Mouse (Mus musculus): Measurements from ENCODE around the gene Gpr27. TPM values are rescaled to one million over a fixed set of nuclear protein-coding genes. Genes with fewer than 3 reads are reported as not detected.

Gene Gpr27
- polyA plus RNA-seq, 1 experiment from 2014 or later, result 0.55 TPM

GRCm38 (mm10) chr6:99655488-99655887, 37.0 kb upstream of the Gpr27 start:
- no peaks in the 10 kb centered on the region; the same call in 1 of the 2 replicates for H3K4me1 ChIP-seq (replicated peaks; ENCODE audit: control insufficient read depth, insufficient read depth, low read length)
- ATAC-seq (replicated peaks; ENCODE audit: low FRiP score), result no peak
- no peaks in the 10 kb centered on the region for H3K27me3 ChIP-seq (replicated peaks; ENCODE audit: control insufficient read depth, insufficient read depth, low read length)
- WGBS, result 29% methylated on average over 7 of the region's 7 CpGs
- H3K4me2 ChIP-seq, result peak overlapping the region; percentile 1; the same call in 1 of the 2 replicates
- no peaks in the 10 kb centered on the region for H3K36me3 ChIP-seq (ENCODE audit: control insufficient read depth, insufficient read depth, low read length)
- H3K4me3 ChIP-seq (ENCODE audit: low read depth, low read length), result no peak overlapping the region
- H3K9ac ChIP-seq (ENCODE audit: low read depth, low read length), result no peak overlapping the region
- no peak overlapping the region for H3K27ac ChIP-seq (ENCODE audit: low read depth, low read length)
- H3K9me3 ChIP-seq (ENCODE audit: control insufficient read depth, low read length), result no peaks in the 10 kb centered on the region
- no peak for DNase-seq (ENCODE audit: low spot score)

DNA sequence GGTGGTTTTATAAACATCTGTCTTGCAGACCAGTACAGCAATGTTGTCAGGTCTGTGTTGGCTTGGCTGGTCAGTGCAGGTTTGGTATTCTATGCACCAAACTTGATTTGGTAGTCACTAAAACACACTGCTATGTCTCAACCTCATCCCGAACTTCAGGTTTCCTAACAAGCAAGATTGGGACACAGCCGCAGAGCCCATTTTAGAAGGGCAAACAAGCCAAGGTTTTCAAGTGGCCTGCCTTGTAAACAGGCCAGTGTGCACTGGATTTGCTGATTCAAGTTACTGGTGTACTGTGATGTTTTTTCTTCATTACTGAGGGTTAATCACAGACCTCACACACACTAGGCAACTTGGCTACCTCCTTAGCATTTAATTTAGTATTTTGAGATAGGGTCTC, 36.4 kb upstream of the Gpr27 start:
- H3K27ac ChIP-seq (ENCODE audit: low read depth, low read length), result no peak overlapping the region
- H3K9me3 ChIP-seq (ENCODE audit: control insufficient read depth, low read length), result no peaks in the 10 kb centered on the region
- DNase-seq (ENCODE audit: low spot score) (no peak), ATAC-seq (replicated peaks; ENCODE audit: low FRiP score) (no peak)
- no peak overlapping the region for H3K4me3 ChIP-seq (ENCODE audit: low read depth, low read length)
- no peak overlapping the region for H3K9ac ChIP-seq (ENCODE audit: low read depth, low read length)
- H3K4me1 ChIP-seq (replicated peaks; ENCODE audit: control insufficient read depth, insufficient read depth, low read length), result no peaks in the 10 kb centered on the region; the same call in 1 of the 2 replicates
- no peaks in the 10 kb centered on the region for H3K27me3 ChIP-seq (replicated peaks; ENCODE audit: control insufficient read depth, insufficient read depth, low read length)
- H3K4me2 ChIP-seq, result peak overlapping the region; percentile 1; the same call in 1 of the 2 replicates
- 87% methylated on average over 2 of the region's 2 CpGs for WGBS
- no peaks in the 10 kb centered on the region for H3K36me3 ChIP-seq (ENCODE audit: control insufficient read depth, insufficient read depth, low read length)

DNA sequence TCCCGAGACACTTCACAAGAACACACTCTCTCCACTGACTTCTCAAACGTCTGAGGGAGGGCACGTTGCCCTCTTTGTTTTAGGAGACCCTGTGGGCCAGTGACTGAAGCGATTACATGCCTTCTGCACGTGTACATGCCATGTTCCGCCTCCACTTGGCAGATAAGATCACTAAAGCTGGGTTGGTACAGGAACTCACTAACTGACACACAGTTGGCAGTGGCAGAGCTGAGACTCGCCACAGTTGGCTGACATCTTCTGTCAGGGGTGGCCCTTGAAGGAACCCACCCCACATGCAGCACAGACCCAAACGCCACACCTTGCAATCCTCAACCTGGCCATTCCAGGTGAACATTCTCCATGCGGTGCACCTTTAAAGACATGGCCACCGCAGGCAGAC, 33.9 kb upstream of the Gpr27 start:
- Histone ChIP-seq H3K27ac (ENCODE audit: low read depth, low read length) (no peak overlapping the region), H3K4me2 (no peak overlapping the region), H3K27me3 (replicated peaks; ENCODE audit: control insufficient read depth, insufficient read depth, low read length) (no peaks in the 10 kb centered on the region), H3K9ac (ENCODE audit: low read depth, low read length) (no peak overlapping the region), H3K9me3 (ENCODE audit: control insufficient read depth, low read length) (no peaks in the 10 kb centered on the region), H3K4me3 (ENCODE audit: low read depth, low read length) (no peak overlapping the region), H3K36me3 (ENCODE audit: control insufficient read depth, insufficient read depth, low read length) (no peaks in the 10 kb centered on the region), H3K4me1 (replicated peaks; ENCODE audit: control insufficient read depth, insufficient read depth, low read length) (no peaks in the 10 kb centered on the region; the same call in 1 of the 2 replicates)
- no peak for DNase-seq (ENCODE audit: low spot score)
- ATAC-seq (replicated peaks; ENCODE audit: low FRiP score), result no peak
- 75% methylated on average over 10 of the region's 10 CpGs for WGBS

DNA sequence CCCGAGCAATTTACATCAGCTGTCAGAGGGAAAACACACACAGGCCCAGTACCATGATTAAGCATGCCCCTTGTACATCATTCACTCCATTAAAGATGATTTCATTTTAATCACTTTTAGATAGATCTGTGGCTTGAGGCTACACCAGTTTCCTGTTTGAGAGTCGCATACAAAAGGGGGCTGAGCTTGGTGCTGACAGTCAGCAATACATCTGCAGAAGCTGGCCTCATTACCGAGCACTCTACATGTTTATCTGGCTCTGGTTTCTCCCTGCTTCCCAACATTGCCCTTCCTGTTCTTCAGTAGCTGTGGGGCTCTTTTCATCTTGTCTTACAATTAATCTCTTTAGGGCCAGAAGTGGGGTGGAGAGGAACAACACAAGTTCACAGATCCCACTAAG, 32.0 kb upstream of the Gpr27 start:
- WGBS, result 34% methylated on average over 3 of the region's 3 CpGs
- ATAC-seq (replicated peaks; ENCODE audit: low FRiP score), result no peak
- no peak overlapping the region for H3K27ac ChIP-seq (ENCODE audit: low read depth, low read length)

DNA sequence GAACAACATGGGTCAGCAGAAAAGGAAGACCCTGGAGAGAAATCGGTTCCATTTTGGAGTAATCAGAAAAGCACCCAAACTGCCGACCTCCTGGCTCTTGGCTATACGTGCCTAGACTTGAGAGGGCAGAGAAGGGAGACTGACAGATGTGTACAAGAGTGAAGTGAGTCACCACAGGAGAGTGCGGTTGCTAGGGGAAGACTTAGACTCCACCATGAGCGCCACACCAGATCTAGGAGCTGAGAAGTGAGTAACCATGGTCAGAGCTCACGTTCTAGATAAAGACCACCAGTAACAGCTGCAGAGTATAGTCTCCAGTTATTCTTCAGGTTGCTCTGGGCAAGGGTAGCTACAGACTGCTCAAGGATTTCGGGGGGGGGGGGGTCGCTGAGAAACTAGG, 29.2 kb upstream of the Gpr27 start:
- Histone ChIP-seq H3K9ac (ENCODE audit: low read depth, low read length) (no peak overlapping the region), H3K4me2 (no peak overlapping the region), H3K36me3 (ENCODE audit: control insufficient read depth, insufficient read depth, low read length) (no peaks in the 10 kb centered on the region), H3K27me3 (replicated peaks; ENCODE audit: control insufficient read depth, insufficient read depth, low read length) (peaks cover 27% of the 10 kb centered on the region), H3K4me3 (ENCODE audit: low read depth, low read length) (no peak overlapping the region), H3K27ac (ENCODE audit: low read depth, low read length) (no peak overlapping the region), H3K4me1 (replicated peaks; ENCODE audit: control insufficient read depth, insufficient read depth, low read length) (peaks cover 3% of the 10 kb centered on the region; the same call in 1 of the 2 replicates), H3K9me3 (ENCODE audit: control insufficient read depth, low read length) (no peaks in the 10 kb centered on the region)
- no peak for DNase-seq (ENCODE audit: low spot score)
- WGBS, result 69% methylated on average over 8 of the region's 8 CpGs
- ATAC-seq (replicated peaks; ENCODE audit: low FRiP score), result no peak

More for the DNA sequence above, 32.0 kb upstream of the Gpr27 start:
- Histone ChIP-seq H3K4me2 (no peak overlapping the region), H3K36me3 (ENCODE audit: control insufficient read depth, insufficient read depth, low read length) (no peaks in the 10 kb centered on the region), H3K4me3 (ENCODE audit: low read depth, low read length) (no peak overlapping the region), H3K4me1 (replicated peaks; ENCODE audit: control insufficient read depth, insufficient read depth, low read length) (no peaks in the 10 kb centered on the region; the same call in 1 of the 2 replicates), H3K9ac (ENCODE audit: low read depth, low read length) (no peak overlapping the region), H3K27me3 (replicated peaks; ENCODE audit: control insufficient read depth, insufficient read depth, low read length) (peaks cover 9% of the 10 kb centered on the region; the same call in 1 of the 2 replicates), H3K9me3 (ENCODE audit: control insufficient read depth, low read length) (no peaks in the 10 kb centered on the region)
- no peak for DNase-seq (ENCODE audit: low spot score)

DNA sequence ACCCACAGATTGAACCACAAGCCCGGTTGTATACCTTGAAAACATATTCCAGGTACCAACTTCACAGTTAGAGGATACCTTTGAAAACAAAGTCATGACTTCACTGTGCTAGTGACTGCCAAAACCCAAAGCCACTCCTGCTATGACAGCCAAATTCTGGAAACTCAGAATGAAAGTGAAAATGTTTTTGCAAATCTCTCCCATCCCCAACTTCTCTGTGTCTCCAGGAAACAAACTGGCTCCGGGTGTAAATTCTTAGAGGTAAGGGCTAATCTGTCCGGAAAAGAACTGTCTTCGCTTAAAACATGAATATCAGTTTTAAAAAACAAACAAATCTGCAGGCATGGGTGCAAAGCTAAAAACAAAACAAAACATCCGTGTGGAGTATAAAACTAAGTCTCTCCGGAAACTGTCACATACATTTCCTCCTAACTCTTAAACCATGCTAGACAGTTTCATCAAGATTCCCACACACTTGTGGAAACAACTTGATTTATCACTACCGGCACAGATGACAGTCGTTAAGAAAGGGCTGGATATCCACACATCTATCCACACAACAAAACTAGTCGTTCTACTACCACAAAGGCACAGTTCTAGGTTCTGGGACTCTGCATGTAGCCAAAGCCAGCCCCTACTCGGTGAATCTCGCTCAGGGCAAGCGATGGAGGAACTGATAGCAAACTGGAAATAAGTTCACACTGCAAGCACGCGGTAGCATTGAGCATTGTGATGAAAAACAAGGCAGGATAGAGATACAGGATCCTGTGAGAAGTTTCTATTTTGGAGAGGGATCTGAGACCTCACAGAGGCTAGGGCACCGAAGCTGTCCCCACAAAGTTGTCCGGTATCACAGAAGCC, 26.8 kb upstream of the Gpr27 start:
- Histone ChIP-seq H3K36me3 (ENCODE audit: control insufficient read depth, insufficient read depth, low read length) (no peaks in the 10 kb centered on the region), H3K4me1 (replicated peaks; ENCODE audit: control insufficient read depth, insufficient read depth, low read length) (peaks cover 3% of the 10 kb centered on the region; the same call in 1 of the 2 replicates), H3K27ac (ENCODE audit: low read depth, low read length) (no peak overlapping the region), H3K27me3 (replicated peaks; ENCODE audit: control insufficient read depth, insufficient read depth, low read length) (peaks cover 27% of the 10 kb centered on the region), H3K9me3 (ENCODE audit: control insufficient read depth, low read length) (no peaks in the 10 kb centered on the region), H3K4me2 (peak overlapping the region; percentile 91), H3K4me3 (ENCODE audit: low read depth, low read length) (peak overlapping the region; percentile 67), H3K9ac (ENCODE audit: low read depth, low read length) (peak overlapping the region; percentile 66)
- no peak for ATAC-seq (replicated peaks; ENCODE audit: low FRiP score)
- no peak for DNase-seq (ENCODE audit: low spot score)
- WGBS, result 24% methylated on average over 16 of the region's 16 CpGs

- WGBS, result under 1% methylated on average over 64 of the region's 75 CpGs
Measured at GRCm38 (mm10) chr6:99666318-99667171, 25.9 kb upstream of the Gpr27 start, which contains the start of the genes Eif4e3 and Gm20696. Eif4e3 (minus strand) TSS chr6:99666771. Gm20696 (minus strand) TSS chr6:99666797.

GRCm38 (mm10) chr6:99667290-99667689, 25.2 kb upstream of the Gpr27 start:
- Histone ChIP-seq H3K36me3 (ENCODE audit: control insufficient read depth, insufficient read depth, low read length) (no peaks in the 10 kb centered on the region), H3K4me1 (replicated peaks; ENCODE audit: control insufficient read depth, insufficient read depth, low read length) (peaks cover 3% of the 10 kb centered on the region; the same call in 1 of the 2 replicates), H3K9ac (ENCODE audit: low read depth, low read length) (no peak overlapping the region), H3K4me2 (peak overlapping the region; percentile 91), H3K4me3 (ENCODE audit: low read depth, low read length) (no peak overlapping the region; the same call in 1 of the 2 replicates), H3K27me3 (replicated peaks; ENCODE audit: control insufficient read depth, insufficient read depth, low read length) (peaks cover 27% of the 10 kb centered on the region), H3K9me3 (ENCODE audit: control insufficient read depth, low read length) (no peaks in the 10 kb centered on the region), H3K27ac (ENCODE audit: low read depth, low read length) (no peak overlapping the region)
- no peak for DNase-seq (ENCODE audit: low spot score)
- no peak for ATAC-seq (replicated peaks; ENCODE audit: low FRiP score)
- WGBS, result 37% methylated on average over 8 of the region's 8 CpGs

More at GRCm38 (mm10) chr6:99666318-99667171, 25.9 kb upstream of the Gpr27 start, which contains the start of the genes Eif4e3 and Gm20696:
- H3K36me3 ChIP-seq (ENCODE audit: control insufficient read depth, insufficient read depth, low read length), result no peaks in the 10 kb centered on the region
- peak within 1 kb of the TSS; percentile 66 for H3K9ac ChIP-seq (ENCODE audit: low read depth, low read length)
- no peaks in the 10 kb centered on the region for H3K9me3 ChIP-seq (ENCODE audit: control insufficient read depth, low read length)
- peak within 1 kb of the TSS; percentile 67 for H3K4me3 ChIP-seq (ENCODE audit: low read depth, low read length)
- peak; percentile 49 for ATAC-seq (replicated peaks; ENCODE audit: low FRiP score)
- peak within 1 kb of the TSS; percentile 91 for H3K4me2 ChIP-seq
- peaks cover 27% of the 10 kb centered on the region for H3K27me3 ChIP-seq (replicated peaks; ENCODE audit: control insufficient read depth, insufficient read depth, low read length)
- peak; percentile 61 for DNase-seq (ENCODE audit: low spot score)
- peaks cover 3% of the 10 kb centered on the region; the same call in 1 of the 2 replicates for H3K4me1 ChIP-seq (replicated peaks; ENCODE audit: control insufficient read depth, insufficient read depth, low read length)
- no peak within 1 kb of the TSS for H3K27ac ChIP-seq (ENCODE audit: low read depth, low read length)
